Mouse (Mus musculus): ENCODE measurements at regions not wholly inside any gene's neighbourhood (a gene's known extent, or its start where the extent isn't known, plus 50 kb on each side); places are given as distances from the start of the nearest gene placed in this dataset.

DNA sequence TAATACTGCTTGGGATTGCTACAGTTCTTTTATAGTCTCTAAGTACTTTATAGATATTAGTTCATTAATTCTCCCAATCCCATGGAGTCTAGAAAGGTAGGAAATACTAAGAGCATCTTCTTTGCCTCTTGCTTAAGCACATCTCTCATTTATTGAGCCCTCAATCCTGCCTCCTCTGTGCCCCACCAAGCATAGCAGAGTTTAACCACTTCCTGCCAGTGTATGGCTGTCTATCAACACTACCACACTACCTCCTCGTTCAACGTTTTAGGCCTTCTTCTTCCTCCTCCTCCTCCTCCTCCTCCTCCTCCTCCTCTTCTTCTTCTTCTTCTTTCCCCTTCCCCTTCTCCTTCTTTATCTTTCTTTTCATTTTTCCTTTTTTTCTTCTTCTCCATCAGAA, 839.1 kb downstream of the Ets1 start:
- TF ChIP-seq TAL1 (conservative IDR thresholded peaks at IDR 0.05; ENCODE audit: low read depth, low read length), result no peak
- no peak for TF ChIP-seq CTCF (IDR thresholded peaks at IDR 0.05; ENCODE audit: low read depth, low read length)
- TF ChIP-seq GATA1 (IDR thresholded peaks at IDR 0.05; ENCODE audit: borderline replicate concordance, low read length), result no peak
- TF ChIP-seq POLR2AphosphoS5 (IDR thresholded peaks at IDR 0.05; ENCODE audit: insufficient replicate concordance, low read depth, low read length), result no peak
